Mouse (Mus musculus): Measurements from ENCODE around the gene Tcp11l2. TPM values are rescaled to one million over a fixed set of nuclear protein-coding genes. Genes with fewer than 3 reads are reported as not detected.
A peak's percentile ranks its signal among the peaks of the same experiment; 100 is the strongest.

Gene Tcp11l2
- polyA plus RNA-seq, 1 experiment from 2014 or later: 29.8 TPM

DNA sequence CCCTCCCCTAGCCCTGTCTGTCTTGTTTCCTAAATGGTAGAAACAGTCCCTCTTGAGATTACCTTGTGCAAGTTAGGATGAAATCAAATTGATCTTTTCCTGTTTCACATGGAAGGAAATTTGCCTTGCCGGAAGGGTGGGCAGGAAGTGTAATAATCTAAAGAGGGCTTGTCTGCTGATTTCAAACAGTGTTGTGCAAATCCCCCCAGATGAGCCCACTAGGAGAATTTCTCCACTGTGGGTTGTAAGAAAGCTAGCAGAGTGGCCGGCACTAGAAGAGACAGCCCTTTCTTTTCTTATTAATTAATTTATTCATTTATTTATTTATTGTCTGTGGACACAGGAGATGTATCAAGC lies 8.8 kb downstream of the Tcp11l2 start:
- no peak for ATAC-seq
- H3K4me2 ChIP-seq (ENCODE audit: low read depth, low read length): 0 out of 2 replicates have a peak overlapping the region, but pooled peaks have one; percentile 0
- H3K4me3 ChIP-seq (ENCODE audit: low read depth, low read length): no peak overlapping the region
- peaks cover 37% of the 10 kb centered on the region for H3K36me3 ChIP-seq (replicated peaks; ENCODE audit: insufficient read depth, low read length)
- TF ChIP-seq CTCF (IDR thresholded peaks at IDR 0.05; ENCODE audit: low read depth) (no peak), EP300 (IDR thresholded peaks at IDR 0.05; ENCODE audit: low read depth) (no peak)
- peaks cover 9% of the 10 kb centered on the region; the same call in 1 of the 2 replicates for H3K4me1 ChIP-seq (ENCODE audit: insufficient read depth)
- no peak for DNase-seq
- no peak overlapping the region for H3K27ac ChIP-seq (ENCODE audit: low read depth)
- 61% methylated on average over 2 of the region's 2 CpGs for WGBS (ENCODE audit: insufficient replicate concordance)
- H3K27me3 ChIP-seq (ENCODE audit: insufficient read depth, low read length): no peaks in the 10 kb centered on the region
- H3K9ac ChIP-seq (replicated peaks): no peak overlapping the region
- no peaks in the 10 kb centered on the region for H3K9me3 ChIP-seq (ENCODE audit: low read length)

DNA sequence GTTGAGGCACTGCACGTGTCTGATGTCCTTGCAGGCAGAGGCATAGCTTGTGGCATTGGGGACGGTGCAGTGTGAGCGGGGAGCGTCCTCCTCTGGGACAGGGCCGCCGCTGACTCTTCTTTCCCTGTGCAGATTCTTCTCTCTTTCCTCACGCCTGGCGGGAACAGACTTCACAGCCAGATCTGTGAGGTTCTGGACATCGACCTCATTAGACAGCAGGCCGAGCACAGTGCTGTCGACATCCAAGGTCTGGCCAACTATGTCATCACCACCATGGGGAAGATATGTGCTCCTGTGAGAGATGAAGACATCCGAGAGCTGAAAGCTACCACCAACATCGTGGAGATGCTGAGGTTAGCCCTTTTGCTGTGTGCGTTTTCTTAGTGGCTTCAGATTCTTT lies 14.5 kb downstream of the Tcp11l2 start:
- Histone ChIP-seq H3K9ac (replicated peaks) (no peak overlapping the region), H3K27ac (ENCODE audit: low read depth) (no peak overlapping the region), H3K4me1 (ENCODE audit: insufficient read depth) (peaks cover 4% of the 10 kb centered on the region), H3K9me3 (ENCODE audit: low read length) (no peaks in the 10 kb centered on the region), H3K36me3 (replicated peaks; ENCODE audit: insufficient read depth, low read length) (peaks cover 81% of the 10 kb centered on the region), H3K4me2 (ENCODE audit: low read depth, low read length) (no peak overlapping the region), H3K27me3 (ENCODE audit: insufficient read depth, low read length) (no peaks in the 10 kb centered on the region), H3K4me3 (ENCODE audit: low read depth, low read length) (no peak overlapping the region)
- TF ChIP-seq CTCF (IDR thresholded peaks at IDR 0.05; ENCODE audit: low read depth) (no peak), EP300 (IDR thresholded peaks at IDR 0.05; ENCODE audit: low read depth) (no peak)
- WGBS (ENCODE audit: insufficient replicate concordance): 73% methylated on average over 14 of the region's 14 CpGs
- ATAC-seq: no peak; the same call in 1 of the 2 replicates
- no peak for DNase-seq

DNA sequence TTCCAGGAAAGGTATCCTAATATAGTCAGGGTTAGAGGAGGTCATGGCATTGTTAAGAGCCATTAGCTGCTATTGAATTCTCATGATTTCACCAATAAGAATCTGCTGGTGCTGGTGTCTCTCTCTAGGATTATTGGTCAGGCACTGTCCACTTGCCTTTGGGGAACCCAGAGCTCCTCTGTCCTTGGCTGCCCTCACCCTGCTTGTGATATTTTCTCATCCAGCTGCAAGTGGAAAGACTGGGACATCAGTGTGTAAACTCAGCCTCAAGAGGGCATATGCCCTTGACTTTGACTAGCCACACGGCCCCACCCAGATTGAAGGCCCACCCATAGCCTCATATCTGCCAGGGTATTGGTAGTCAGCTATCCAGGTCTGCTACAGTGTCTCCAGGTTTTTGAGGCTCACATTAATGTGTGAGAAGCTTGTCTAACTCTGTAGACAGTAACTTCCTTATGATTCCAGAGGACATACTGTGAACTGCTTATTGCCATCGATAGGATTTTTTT lies 15.3 kb downstream of the Tcp11l2 start:
- peaks cover 4% of the 10 kb centered on the region; the same call in 1 of the 2 replicates for H3K4me1 ChIP-seq (ENCODE audit: insufficient read depth)
- H3K27me3 ChIP-seq (ENCODE audit: insufficient read depth, low read length): no peaks in the 10 kb centered on the region
- no peak overlapping the region for H3K4me2 ChIP-seq (ENCODE audit: low read depth, low read length)
- peaks cover 86% of the 10 kb centered on the region for H3K36me3 ChIP-seq (replicated peaks; ENCODE audit: insufficient read depth, low read length)
- no peak for TF ChIP-seq EP300 (IDR thresholded peaks at IDR 0.05; ENCODE audit: low read depth)
- no peak for TF ChIP-seq CTCF (IDR thresholded peaks at IDR 0.05; ENCODE audit: low read depth)
- ATAC-seq: no peak
- WGBS (ENCODE audit: insufficient replicate concordance): 83% methylated on average over 2 of the region's 2 CpGs
- H3K9me3 ChIP-seq (ENCODE audit: low read length): no peaks in the 10 kb centered on the region
- no peak overlapping the region for H3K9ac ChIP-seq (replicated peaks)
- no peak for DNase-seq
- H3K4me3 ChIP-seq (ENCODE audit: low read depth, low read length): no peak overlapping the region
- H3K27ac ChIP-seq (ENCODE audit: low read depth): no peak overlapping the region

DNA sequence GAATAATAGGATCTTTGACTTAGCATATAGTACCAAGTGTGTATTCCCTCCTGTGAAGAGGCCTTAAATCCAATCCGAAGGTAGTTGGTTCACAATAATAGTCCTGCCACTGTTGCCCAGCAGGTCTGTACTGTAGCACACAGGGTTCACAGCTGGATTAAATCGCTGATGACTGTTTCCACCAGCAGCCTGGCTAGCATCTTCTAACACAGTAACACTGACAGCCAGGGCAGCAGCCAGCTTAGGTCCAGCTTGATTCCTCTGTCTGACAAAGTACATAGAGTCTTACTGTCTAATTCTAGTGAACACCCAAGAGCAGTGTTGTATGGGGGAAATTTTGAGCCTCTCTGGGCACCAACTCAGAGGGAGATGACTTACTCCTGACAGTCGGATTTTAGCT lies 16.3 kb downstream of the Tcp11l2 start:
- Histone ChIP-seq H3K4me2 (ENCODE audit: low read depth, low read length) (no peak overlapping the region), H3K9ac (replicated peaks) (no peak overlapping the region), H3K27me3 (ENCODE audit: insufficient read depth, low read length) (no peaks in the 10 kb centered on the region), H3K36me3 (replicated peaks; ENCODE audit: insufficient read depth, low read length) (peaks cover 79% of the 10 kb centered on the region), H3K4me3 (ENCODE audit: low read depth, low read length) (no peak overlapping the region), H3K4me1 (ENCODE audit: insufficient read depth) (peaks cover 4% of the 10 kb centered on the region; the same call in 1 of the 2 replicates), H3K27ac (ENCODE audit: low read depth) (no peak overlapping the region), H3K9me3 (ENCODE audit: low read length) (no peaks in the 10 kb centered on the region)
- ATAC-seq (no peak), DNase-seq (no peak)
- TF ChIP-seq CTCF (IDR thresholded peaks at IDR 0.05; ENCODE audit: low read depth): no peak
- no peak for TF ChIP-seq EP300 (IDR thresholded peaks at IDR 0.05; ENCODE audit: low read depth)
- WGBS (ENCODE audit: insufficient replicate concordance): 76% methylated on average over 3 of the region's 3 CpGs

DNA sequence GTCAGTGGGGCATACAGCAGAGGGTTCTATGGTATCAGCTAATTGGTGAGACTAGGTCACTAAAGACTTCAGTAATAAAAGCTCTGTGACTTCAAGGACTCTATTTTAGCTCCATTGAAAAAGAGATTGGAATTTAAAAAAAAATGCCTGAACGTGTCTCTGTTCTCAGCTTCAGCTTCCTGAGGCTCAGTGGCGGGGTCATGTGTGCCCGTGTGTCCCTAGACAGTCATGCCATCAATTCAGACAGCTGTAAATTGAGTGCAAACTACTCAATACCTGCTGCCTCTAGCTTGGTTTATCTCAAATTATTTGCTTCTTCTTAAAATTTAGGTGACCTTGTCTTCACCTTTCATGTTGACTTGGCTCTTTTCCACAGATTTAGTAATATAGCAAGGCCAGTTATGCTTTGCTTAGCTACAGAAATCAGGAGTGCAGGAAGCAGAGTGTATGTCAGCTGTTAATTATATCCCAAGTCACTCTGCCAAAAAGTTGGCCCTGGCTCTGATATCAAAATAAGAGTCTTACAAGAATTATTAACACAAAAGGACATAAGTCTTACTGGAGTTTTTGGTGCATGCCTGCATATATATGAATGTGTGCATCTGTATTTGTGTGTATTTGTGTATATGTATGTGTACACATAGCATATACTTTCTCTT lies 20.8 kb downstream of the Tcp11l2 start:
- DNase-seq (no peak), ATAC-seq (no peak)
- Histone ChIP-seq H3K27me3 (ENCODE audit: insufficient read depth, low read length) (no peaks in the 10 kb centered on the region), H3K9ac (replicated peaks) (no peak overlapping the region), H3K27ac (ENCODE audit: low read depth) (no peak overlapping the region), H3K4me1 (ENCODE audit: insufficient read depth) (no peaks in the 10 kb centered on the region), H3K4me2 (ENCODE audit: low read depth, low read length) (no peak overlapping the region), H3K4me3 (ENCODE audit: low read depth, low read length) (no peak overlapping the region), H3K36me3 (replicated peaks; ENCODE audit: insufficient read depth, low read length) (peaks cover 62% of the 10 kb centered on the region), H3K9me3 (ENCODE audit: low read length) (no peaks in the 10 kb centered on the region)
- TF ChIP-seq CTCF (IDR thresholded peaks at IDR 0.05; ENCODE audit: low read depth) (no peak), EP300 (IDR thresholded peaks at IDR 0.05; ENCODE audit: low read depth) (no peak)
- WGBS (ENCODE audit: insufficient replicate concordance): 65% methylated on average over 3 of the region's 3 CpGs

DNA sequence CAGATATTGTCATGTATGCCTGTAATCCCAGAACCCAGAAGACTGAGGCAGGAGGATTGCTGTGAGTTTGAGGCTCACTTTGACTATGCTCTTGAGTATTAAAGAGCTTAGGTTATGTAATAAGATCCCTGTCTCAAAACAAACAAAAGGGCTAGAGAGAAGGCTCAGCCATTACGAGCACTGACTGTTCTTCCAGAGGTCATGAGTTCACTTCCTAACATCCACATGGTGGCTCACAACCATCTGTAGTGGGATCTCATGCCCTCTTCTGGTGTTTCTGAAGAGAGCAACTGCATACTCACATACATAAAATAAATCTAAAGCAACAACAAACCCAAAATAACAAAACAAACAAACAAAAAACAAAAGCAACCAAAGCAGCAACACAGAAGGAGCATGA lies 21.7 kb downstream of the Tcp11l2 start:
- no peak overlapping the region for H3K4me3 ChIP-seq (ENCODE audit: low read depth, low read length)
- no peak overlapping the region for H3K9ac ChIP-seq (replicated peaks)
- H3K4me1 ChIP-seq (ENCODE audit: insufficient read depth): no peaks in the 10 kb centered on the region
- DNase-seq: no peak
- no peaks in the 10 kb centered on the region for H3K27me3 ChIP-seq (ENCODE audit: insufficient read depth, low read length)
- H3K27ac ChIP-seq (ENCODE audit: low read depth): no peak overlapping the region
- H3K36me3 ChIP-seq (replicated peaks; ENCODE audit: insufficient read depth, low read length): peaks cover 56% of the 10 kb centered on the region
- no peak for ATAC-seq
- no peak overlapping the region for H3K4me2 ChIP-seq (ENCODE audit: low read depth, low read length)
- 48% methylated on average over 1 of the region's 1 CpGs for WGBS (ENCODE audit: insufficient replicate concordance)
- TF ChIP-seq EP300 (IDR thresholded peaks at IDR 0.05; ENCODE audit: low read depth) (no peak), CTCF (IDR thresholded peaks at IDR 0.05; ENCODE audit: low read depth) (peak; percentile 43)
- no peaks in the 10 kb centered on the region for H3K9me3 ChIP-seq (ENCODE audit: low read length)

Measured in liver, postnatal 0 days (tissue).